Mouse (Mus musculus) liver, embryonic 12.5 days (tissue): ENCODE results near the gene Vpreb3. TPM values are rescaled to one million over a fixed set of nuclear protein-coding genes. Genes with fewer than 3 reads are reported as not detected.

Experiments
- ATAC-seq: fragments of 200-750 bp; cut with Nextera tagmentation; 2 replicates; pipeline ENCODE4 v1.8.0; 2017; ENCODE audit warnings: moderate number of reproducible peaks, mild to moderate bottlenecking, moderate library complexity
- H3K27ac ChIP-seq: fragments of 300-500 bp; sonication (generic); 2 replicates; pipeline ENCODE4 v1.5.1; 2016; ENCODE audit warnings: mild to moderate bottlenecking
- H3K27me3 ChIP-seq: fragments of 300-500 bp; sonication (generic); replicated peaks from 2 replicates; pipeline ENCODE4 v1.6.1; 2016; ENCODE audit warnings: mild to moderate bottlenecking, moderate library complexity
- H3K36me3 ChIP-seq: fragments of 300-500 bp; sonication (generic); 2 replicates; pipeline ENCODE4 v1.6.1; 2016; ENCODE audit warnings: mild to moderate bottlenecking, moderate library complexity
- H3K4me1 ChIP-seq: fragments of 300-500 bp; sonication (generic); 2 replicates; pipeline ENCODE4 v1.6.1; 2016
- H3K4me2 ChIP-seq: fragments of 300-500 bp; sonication (generic); 2 replicates; pipeline ENCODE4 v1.6.1; 2016; ENCODE audit warnings: mild to moderate bottlenecking, moderate library complexity
- H3K4me3 ChIP-seq: fragments of 300-500 bp; sonication (generic); 2 replicates; pipeline ENCODE4 v1.5.1; 2016; ENCODE audit warnings: mild to moderate bottlenecking, moderate library complexity
- H3K9ac ChIP-seq: fragments of 300-500 bp; sonication (generic); 2 replicates; pipeline ENCODE4 v1.6.1; 2016; ENCODE audit warnings: mild to moderate bottlenecking, moderate library complexity
- H3K9me3 ChIP-seq: fragments of 300-500 bp; sonication (generic); replicated peaks from 2 replicates; pipeline ENCODE4 v1.6.1; 2016; ENCODE audit warnings: mild to moderate bottlenecking, moderate library complexity
- WGBS: fragments of 180-500 bp; shearing (Covaris S2); methylation state at CpG from one replicate; pipeline ENCODE4 v1.1.7; 2016; ENCODE audit not compliant: insufficient replicate concordance; 5-methylcytosine and 5-hydroxymethylcytosine counted together
- polyA plus RNA-seq: library from polyadenylated mRNA; unstranded; fragments of >200 nt; fragmentation: Nextera tagmentation; extraction: Ambion mirVana; gene quantifications from 2 replicates; pipeline ENCODE4 v1.2.1, GENCODE M21; 2016

Vpreb3 gene
- polyA plus RNA-seq, 1 experiment from 2014 or later, result 0.27 TPM

- Histone ChIP-seq H3K9ac (no peak overlapping the region), H3K27ac (no peak overlapping the region), H3K9me3 (no peaks in the 10 kb centered on the region), H3K4me1 (peaks cover 36% of the 10 kb centered on the region), H3K4me3 (no peak overlapping the region), H3K27me3 (no peaks in the 10 kb centered on the region), H3K4me2 (no peak overlapping the region), H3K36me3 (peaks cover 85% of the 10 kb centered on the region)
- 75% methylated on average over 7 of the region's 7 CpGs for WGBS
- ATAC-seq, result no peak
Measured at GRCm38 (mm10) chr10:75915557-75915956, 27.3 kb upstream of the Vpreb3 start.

DNA sequence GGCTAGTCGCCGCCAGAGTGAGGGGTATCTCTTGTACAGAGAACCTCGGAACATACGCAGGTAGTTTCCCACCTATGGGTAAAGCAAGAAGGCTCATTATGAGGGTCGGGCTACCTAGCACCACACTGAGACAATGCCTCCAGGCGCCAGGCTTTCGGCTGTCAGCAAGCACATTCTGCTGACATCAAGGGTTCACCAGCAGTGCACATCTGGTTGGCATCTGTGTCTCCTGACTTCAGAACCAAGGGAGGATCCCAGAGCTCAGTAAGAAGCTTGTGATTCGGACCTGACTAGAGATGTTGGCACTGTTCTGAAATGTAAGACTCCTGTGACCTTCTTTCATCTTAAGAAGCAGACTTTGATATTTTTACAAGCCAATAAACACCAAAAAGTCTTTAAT, 26.0 kb upstream of the Vpreb3 start:
- Histone ChIP-seq H3K9ac (no peak overlapping the region), H3K27me3 (no peaks in the 10 kb centered on the region), H3K4me2 (no peak overlapping the region), H3K27ac (no peak overlapping the region), H3K4me3 (no peak overlapping the region), H3K4me1 (peaks cover 42% of the 10 kb centered on the region), H3K9me3 (no peaks in the 10 kb centered on the region), H3K36me3 (peaks cover 72% of the 10 kb centered on the region)
- ATAC-seq, result no peak
- 88% methylated on average over 8 of the region's 8 CpGs for WGBS

DNA sequence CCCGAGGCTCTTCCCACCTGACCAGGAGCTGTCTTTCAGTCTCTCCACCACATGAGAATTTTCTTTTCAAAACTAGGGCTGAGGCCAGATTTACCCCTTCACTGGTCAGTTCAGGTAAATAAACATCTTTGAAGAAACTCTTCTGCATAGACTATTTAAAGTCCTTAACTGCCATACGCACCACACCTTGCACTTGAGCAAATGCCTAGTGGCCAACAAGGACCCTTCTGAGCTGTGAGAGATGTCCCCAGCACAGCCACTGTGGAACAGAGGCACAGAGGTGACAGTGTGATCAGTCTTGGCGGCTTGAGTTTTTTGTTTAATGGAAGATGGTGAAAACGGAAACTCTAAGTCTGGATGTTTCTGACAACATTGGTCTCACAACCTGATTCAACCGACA, 23.8 kb upstream of the Vpreb3 start:
- Histone ChIP-seq H3K9me3 (no peaks in the 10 kb centered on the region), H3K4me3 (no peak overlapping the region), H3K36me3 (peaks cover 63% of the 10 kb centered on the region), H3K4me2 (no peak overlapping the region), H3K27ac (no peak overlapping the region), H3K27me3 (no peaks in the 10 kb centered on the region), H3K4me1 (peaks cover 48% of the 10 kb centered on the region), H3K9ac (no peak overlapping the region)
- WGBS, result 82% methylated on average over 5 of the region's 5 CpGs
- no peak for ATAC-seq

GRCm38 (mm10) chr10:75921026-75921725, 21.7 kb upstream of the Vpreb3 start, which contains the start of gene Smarcb1:
TSS of gene Smarcb1 (minus strand) at chr10:75921617.
- peak within 1 kb of the TSS; percentile 96 for H3K4me2 ChIP-seq
- peaks cover 48% of the 10 kb centered on the region for H3K4me1 ChIP-seq
- peaks cover 42% of the 10 kb centered on the region for H3K36me3 ChIP-seq
- H3K9me3 ChIP-seq, result no peaks in the 10 kb centered on the region
- whole genome bisulfite sequencing, result under 1% methylated on average over 76 of the region's 76 CpGs
- H3K27me3 ChIP-seq, result peaks cover 11% of the 10 kb centered on the region; the same call in 1 of the 2 replicates
- H3K4me3 ChIP-seq, result peak within 1 kb of the TSS; percentile 91
- peak within 1 kb of the TSS; percentile 92 for H3K27ac ChIP-seq
- peak; percentile 89 for ATAC-seq
- peak within 1 kb of the TSS; percentile 94 for H3K9ac ChIP-seq

- Histone ChIP-seq H3K27me3 (peaks cover 19% of the 10 kb centered on the region; the same call in 1 of the 2 replicates), H3K4me1 (peaks cover 48% of the 10 kb centered on the region), H3K36me3 (peaks cover 35% of the 10 kb centered on the region), H3K4me2 (peak overlapping the region; percentile 96), H3K4me3 (peak overlapping the region; percentile 91), H3K9me3 (no peaks in the 10 kb centered on the region), H3K9ac (peak overlapping the region; percentile 94), H3K27ac (peak overlapping the region; percentile 92)
- ATAC-seq, result peak; percentile 47
- 6% methylated on average over 22 of the region's 22 CpGs for WGBS
Measured at GRCm38 (mm10) chr10:75921726-75922560, 20.9 kb upstream of the Vpreb3 start.

GRCm38 (mm10) chr10:75924324-75924723, 18.5 kb upstream of the Vpreb3 start:
- no peak overlapping the region for H3K4me2 ChIP-seq
- WGBS, result 52% methylated on average over 2 of the region's 2 CpGs
- H3K27ac ChIP-seq, result no peak overlapping the region
- no peak overlapping the region for H3K4me3 ChIP-seq
- peaks cover 11% of the 10 kb centered on the region; the same call in 1 of the 2 replicates for H3K36me3 ChIP-seq
- H3K9me3 ChIP-seq, result no peaks in the 10 kb centered on the region
- no peak overlapping the region for H3K9ac ChIP-seq
- H3K4me1 ChIP-seq, result peaks cover 34% of the 10 kb centered on the region
- H3K27me3 ChIP-seq, result peaks cover 43% of the 10 kb centered on the region
- no peak for ATAC-seq

DNA sequence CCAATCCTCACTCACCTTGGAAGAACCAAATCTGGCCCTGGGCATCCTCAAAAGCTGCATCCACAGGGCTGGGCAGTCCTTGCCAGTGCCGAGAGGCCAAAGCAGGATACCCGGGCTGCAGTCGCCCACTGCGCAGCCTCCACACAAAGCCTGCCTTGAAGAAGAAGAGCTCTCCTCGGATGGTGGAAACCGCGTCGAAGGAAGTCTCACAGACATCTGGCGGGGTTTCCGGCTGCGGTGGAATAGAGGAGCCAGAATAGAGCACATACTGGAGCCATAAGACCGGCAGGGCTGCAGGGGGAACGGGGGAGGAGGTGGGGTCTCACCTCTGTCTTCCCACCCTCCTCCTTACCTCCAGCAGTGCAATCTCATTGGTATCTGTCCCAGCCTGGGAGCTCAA, 16.5 kb upstream of the Vpreb3 start:
- ATAC-seq, result no peak
- H3K9me3 ChIP-seq, result no peaks in the 10 kb centered on the region

GRCm38 (mm10) chr10:75930304-75930703, 12.6 kb upstream of the Vpreb3 start:
- peaks cover 89% of the 10 kb centered on the region for H3K27me3 ChIP-seq
- WGBS, result 53% methylated on average over 6 of the region's 6 CpGs

More for the DNA sequence above, 16.5 kb upstream of the Vpreb3 start:
- Histone ChIP-seq H3K9ac (no peak overlapping the region), H3K27ac (no peak overlapping the region), H3K4me1 (peaks cover 30% of the 10 kb centered on the region), H3K36me3 (0 out of 2 replicates have a peak, but pooled peaks cover 6% of the 10 kb centered on the region), H3K27me3 (peaks cover 63% of the 10 kb centered on the region), H3K4me3 (no peak overlapping the region), H3K4me2 (no peak overlapping the region)
- WGBS, result 35% methylated on average over 13 of the region's 13 CpGs

DNA sequence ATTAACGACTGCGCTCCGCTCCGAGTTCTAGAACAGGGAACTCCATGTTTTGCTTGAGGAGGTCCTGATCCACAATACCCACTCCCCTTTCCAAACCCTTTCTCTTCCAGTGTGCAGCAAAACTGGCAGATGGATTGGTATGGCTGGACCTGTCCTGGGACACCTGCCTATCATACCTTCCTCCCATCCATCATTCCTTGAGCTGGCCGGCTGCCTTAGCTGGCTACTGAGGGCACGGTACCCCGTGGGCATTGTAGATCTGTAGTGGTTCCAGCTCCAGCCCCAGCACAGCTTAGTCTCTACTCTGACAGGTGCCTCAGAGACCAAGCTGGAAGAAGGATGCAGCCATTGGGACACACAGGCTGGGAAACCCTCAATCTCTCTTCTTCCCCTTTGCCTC, 11.5 kb upstream of the Vpreb3 start:
- H3K27me3 ChIP-seq, result peaks cover 79% of the 10 kb centered on the region
- 31% methylated on average over 7 of the region's 7 CpGs for WGBS

More at GRCm38 (mm10) chr10:75930304-75930703, 12.6 kb upstream of the Vpreb3 start:
- Histone ChIP-seq H3K4me1 (peaks cover 31% of the 10 kb centered on the region), H3K4me3 (no peak overlapping the region), H3K27ac (no peak overlapping the region), H3K4me2 (no peak overlapping the region), H3K9ac (no peak overlapping the region), H3K36me3 (no peaks in the 10 kb centered on the region), H3K9me3 (no peaks in the 10 kb centered on the region)
- ATAC-seq, result no peak

DNA sequence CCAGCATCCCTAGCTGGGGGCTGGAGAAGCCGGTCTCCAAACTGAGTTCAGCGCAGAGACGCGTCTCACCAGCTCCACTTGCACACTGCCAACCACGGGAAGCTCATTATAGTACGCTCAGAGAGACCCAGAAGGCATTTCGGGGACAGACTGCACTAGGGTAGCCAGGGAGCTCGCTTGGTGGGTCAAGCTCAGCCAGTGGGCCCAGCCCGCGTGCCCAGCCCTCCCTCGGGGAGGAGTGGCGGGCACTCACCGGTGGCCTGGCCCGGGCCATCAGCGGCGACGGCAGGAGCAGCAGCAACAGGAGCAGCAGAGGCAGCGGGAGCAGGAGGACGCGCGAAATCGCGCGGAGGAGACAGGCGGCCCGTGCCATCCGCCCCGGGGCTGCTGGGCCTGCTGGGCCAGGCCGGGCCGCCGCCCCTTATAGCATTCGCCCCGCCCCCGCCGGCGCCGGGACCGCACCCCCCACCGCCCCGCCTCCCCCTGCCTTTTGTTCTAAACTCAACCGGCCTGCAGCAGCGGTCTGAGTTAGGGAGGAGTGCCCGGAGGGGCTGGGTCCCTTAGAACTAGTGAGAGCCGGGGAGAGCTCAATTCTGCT, 10.7 kb upstream of the Vpreb3 start:
- peak; percentile 20; the same call in 1 of the 2 replicates for ATAC-seq
- Histone ChIP-seq H3K36me3 (peaks cover 5% of the 10 kb centered on the region), H3K27ac (no peak overlapping the region), H3K4me1 (peaks cover 50% of the 10 kb centered on the region), H3K27me3 (peaks cover 71% of the 10 kb centered on the region), H3K4me2 (peak overlapping the region; percentile 85), H3K4me3 (peak overlapping the region; percentile 57), H3K9ac (peak overlapping the region; percentile 65), H3K9me3 (no peaks in the 10 kb centered on the region)
- WGBS, result 2% methylated on average over 44 of the region's 44 CpGs

More for the DNA sequence above, 11.5 kb upstream of the Vpreb3 start:
- Histone ChIP-seq H3K9ac (no peak overlapping the region), H3K9me3 (no peaks in the 10 kb centered on the region), H3K36me3 (no peaks in the 10 kb centered on the region), H3K4me3 (no peak overlapping the region), H3K4me1 (peaks cover 41% of the 10 kb centered on the region), H3K4me2 (peak overlapping the region; percentile 85), H3K27ac (no peak overlapping the region)
- no peak for ATAC-seq

DNA sequence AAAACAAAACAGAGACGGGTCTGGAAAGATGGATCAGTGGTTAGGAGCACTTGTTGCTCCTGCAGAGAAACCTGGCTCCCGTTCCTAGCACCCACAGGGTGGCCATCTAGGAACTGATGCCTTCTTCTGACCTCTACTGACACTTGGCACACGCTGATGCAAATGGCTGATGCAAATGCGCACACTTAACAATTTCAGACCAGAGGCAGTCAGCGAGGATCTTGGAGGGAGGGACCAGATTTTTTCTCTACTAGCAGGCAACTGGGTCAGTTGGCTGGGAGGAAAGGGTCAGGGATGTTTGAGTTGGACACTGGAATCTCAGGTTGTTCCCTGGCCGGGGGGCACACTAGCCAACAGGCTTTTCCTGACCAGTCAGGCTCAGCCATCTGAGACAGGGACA, 10.0 kb upstream of the Vpreb3 start, which contains the start of gene Chchd10:
Gene Chchd10 (plus strand): TSS at position 240 of the 400 bp plus-strand sequence.
- 36% methylated on average over 6 of the region's 6 CpGs for WGBS
- H3K36me3 ChIP-seq, result peaks cover 13% of the 10 kb centered on the region
- peak within 1 kb of the TSS; percentile 57 for H3K4me3 ChIP-seq
- H3K27me3 ChIP-seq, result peaks cover 64% of the 10 kb centered on the region
- H3K4me1 ChIP-seq, result peaks cover 57% of the 10 kb centered on the region
- H3K27ac ChIP-seq, result no peak within 1 kb of the TSS
- H3K9me3 ChIP-seq, result no peaks in the 10 kb centered on the region
- no peak for ATAC-seq
- H3K9ac ChIP-seq, result peak within 1 kb of the TSS; percentile 65
- H3K4me2 ChIP-seq, result peak within 1 kb of the TSS; percentile 85
